Mouse (Mus musculus) cerebral cortex, adult 2 months (tissue): ENCODE results near the gene Vps26a.

ENCODE experiments used
- WGBS: fragments of 180-500 bp; shearing (Covaris S2); methylation state at CpG from one replicate; pipeline ENCODE4 v1.1.7; 2018; 5-methylcytosine and 5-hydroxymethylcytosine counted together

Vps26a gene

GRCm38 (mm10) chr10:62413606-62413982 is 73.0 kb downstream of the Vps26a start:
- WGBS: 39% methylated on average over 4 of the region's 4 CpGs

DNA sequence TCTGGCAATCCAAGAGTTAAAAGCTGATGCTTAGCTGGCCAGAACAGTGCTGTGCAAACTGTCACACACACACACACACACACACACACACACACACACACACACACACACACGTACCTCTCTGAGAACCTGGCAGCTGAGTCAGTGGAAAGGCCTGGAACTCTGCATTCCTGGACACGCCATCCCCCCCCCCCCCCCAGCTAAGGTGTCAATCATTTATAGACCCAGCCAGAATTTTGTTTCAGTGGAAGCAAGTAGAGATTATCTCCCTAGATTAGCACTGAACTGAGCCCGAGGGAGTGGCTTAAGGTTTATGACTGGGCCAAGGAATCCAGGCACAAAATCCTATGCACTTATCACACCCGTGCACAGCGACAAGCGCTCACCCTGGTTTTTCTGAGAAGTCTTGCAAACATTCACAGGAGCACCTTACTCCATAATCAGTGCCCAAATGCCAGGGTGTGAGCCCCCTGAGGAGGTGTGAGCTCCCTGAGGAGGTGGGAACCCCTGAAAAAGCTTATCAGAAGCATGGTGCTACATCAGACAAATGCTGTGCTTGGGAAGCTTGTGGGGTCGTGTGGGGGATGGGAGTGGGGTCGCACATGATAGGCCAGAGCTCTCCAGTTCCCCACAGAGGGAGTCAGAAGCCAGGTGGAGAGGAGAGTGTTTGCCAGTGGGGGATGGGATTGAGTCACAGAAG is 73.5 kb downstream of the Vps26a start:
- 35% methylated on average over 8 of the region's 8 CpGs for WGBS

DNA sequence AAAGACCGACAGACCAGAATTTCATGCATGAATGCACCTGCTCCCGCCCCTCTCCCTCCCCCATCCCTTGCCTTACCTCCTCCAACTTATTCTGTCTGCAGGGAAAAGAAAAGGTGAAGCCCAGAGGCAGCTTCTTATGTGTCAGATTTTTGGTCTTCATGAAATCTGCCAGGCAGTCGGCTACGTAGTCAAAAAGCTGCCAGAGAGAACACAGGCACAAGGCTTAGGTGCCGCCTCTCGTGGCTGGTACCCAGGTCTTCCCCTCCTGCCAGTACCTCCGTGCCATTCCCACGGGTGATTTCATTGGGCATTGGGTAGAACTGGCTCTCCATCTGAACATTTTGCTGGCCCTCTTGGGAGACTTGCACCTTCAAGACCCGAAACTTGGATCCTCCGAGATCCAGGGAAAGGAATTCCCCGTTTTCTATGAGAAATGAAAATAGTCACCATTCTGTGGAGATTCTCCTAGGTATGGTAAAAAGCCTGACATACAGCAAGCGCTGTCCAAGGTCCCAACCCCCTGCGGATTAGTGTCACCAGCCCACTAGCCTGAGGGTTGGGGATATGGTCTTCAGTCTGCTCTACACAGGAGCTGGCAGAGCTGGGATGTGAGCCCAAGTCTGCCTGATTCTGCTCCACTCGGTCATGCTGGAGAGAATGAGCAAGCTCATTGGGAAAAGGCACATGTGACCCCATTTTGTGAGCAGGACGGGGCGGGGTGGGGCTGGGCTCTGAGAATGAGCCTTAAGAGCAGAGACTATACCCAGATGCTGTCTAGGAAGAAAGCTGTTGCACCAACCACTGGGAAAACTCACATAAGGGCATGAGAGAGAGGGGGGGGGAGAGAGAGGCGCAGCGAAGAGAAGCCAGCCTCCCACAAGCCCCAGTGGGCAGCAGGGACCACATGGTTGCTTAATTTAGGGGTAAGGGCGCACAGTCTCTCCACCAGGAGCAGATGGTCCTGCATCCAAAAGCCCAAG is 74.9 kb downstream of the Vps26a start:
- 38% methylated on average over 19 of the region's 19 CpGs for WGBS

DNA sequence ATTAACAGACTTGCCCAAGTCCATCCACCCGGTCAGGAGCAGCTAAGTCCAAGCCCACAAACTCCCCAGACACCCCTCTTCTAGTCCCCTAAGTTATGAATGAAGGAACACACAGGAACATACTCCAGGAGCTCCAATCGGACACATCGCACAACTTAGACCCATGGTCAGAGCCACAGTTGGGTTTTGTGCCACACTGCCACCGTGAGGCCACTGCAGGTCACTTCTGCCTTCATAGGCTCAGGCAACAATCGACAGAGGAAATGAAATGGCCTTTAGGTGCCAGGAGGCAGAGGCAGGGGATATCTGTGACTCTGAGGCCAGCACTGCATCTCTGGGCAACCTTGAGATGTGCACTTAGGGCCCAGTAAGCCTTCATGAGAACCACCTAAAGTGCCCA is 75.7 kb downstream of the Vps26a start:
- WGBS: 7% methylated on average over 5 of the region's 5 CpGs
